In genomic region chr15:27884347-27885250, GRCm38 (mm10) we compare ENCODE assay signal across 8 mouse cellular contexts.
A peak's percentile ranks its signal among the peaks of the same experiment; 100 is the strongest.
DNase-seq lines count a peak whose midpoint lies in the region; ATAC-seq and TF ChIP-seq lines count a peak whose summit lies in the region.

No protein-coding gene starts in this region.

- WGBS in liver, embryonic 14.5 days (ENCODE audit: insufficient replicate concordance): 61% methylated on average over 17 of the region's 17 CpGs
- 77% methylated on average over 17 of the region's 17 CpGs for WGBS in neural tube, embryonic 12.5 days
- WGBS in stomach, postnatal 0 days: 63% methylated on average over 17 of the region's 17 CpGs

- H3K4me1 ChIP-seq in liver, embryonic 14.5 days (replicated peaks; ENCODE audit: control insufficient read depth in 2 of 2, insufficient read depth in 2 of 2, low read length in 1 of 2): peaks cover 0 to 2% of the 10 kb centered on the region in 2 experiments; a peak in 2 of 4 replicates
- no peaks in the 10 kb centered on the region for H3K4me1 ChIP-seq in neural tube, embryonic 12.5 days
- H3K4me1 ChIP-seq in stomach, postnatal 0 days (replicated peaks; ENCODE audit: control insufficient read depth, insufficient read depth): no peaks in the 10 kb centered on the region

- H3K27me3 ChIP-seq in liver, embryonic 14.5 days (ENCODE audit: control insufficient read depth, insufficient read depth, low read length): no peaks in the 10 kb centered on the region
- H3K27me3 ChIP-seq in neural tube, embryonic 12.5 days (replicated peaks): no peaks in the 10 kb centered on the region
- H3K27me3 ChIP-seq in stomach, postnatal 0 days (ENCODE audit: control insufficient read depth, insufficient read depth, low read length): no peaks in the 10 kb centered on the region

- TF ChIP-seq CTCF in liver, embryonic 14.5 days (IDR thresholded peaks at IDR 0.05; ENCODE audit: low read depth): peak; percentile 90
- TF ChIP-seq CTCF in stomach, postnatal 0 days (IDR thresholded peaks at IDR 0.05; ENCODE audit: low read depth): peak; percentile 94

- H3K9me3 ChIP-seq in liver, embryonic 14.5 days (ENCODE audit: control insufficient read depth, low read length): no peaks in the 10 kb centered on the region
- no peaks in the 10 kb centered on the region for H3K9me3 ChIP-seq in neural tube, embryonic 12.5 days
- H3K9me3 ChIP-seq in stomach, postnatal 0 days (ENCODE audit: control insufficient read depth, low read length): no peaks in the 10 kb centered on the region

- H3K4me3 ChIP-seq in liver, embryonic 14.5 days (ENCODE audit: insufficient read depth in 1 of 2, low read depth in 2 of 2, low read length in 2 of 2): no peak overlapping the region
- H3K4me3 ChIP-seq in neural tube, embryonic 12.5 days: no peak overlapping the region
- no peak overlapping the region for H3K4me3 ChIP-seq in stomach, postnatal 0 days (ENCODE audit: low read depth, low read length)

- intact Hi-C loops in heart, postnatal 10 days (cut with DNase I): no loop called here

- peak; percentile 81 for ATAC-seq in erythroid progenitor cell, adult 5-6 weeks (replicated peaks; ENCODE audit: low FRiP score, poor library complexity, severe bottlenecking)
- ATAC-seq in liver, embryonic 14.5 days (ENCODE audit: insufficient read depth): peak; percentile 62; the same call in 1 of the 2 replicates
- peak; percentile 79 for ATAC-seq in neural tube, embryonic 12.5 days (ENCODE audit: low FRiP score, low read depth)
- ATAC-seq in stomach, postnatal 0 days (ENCODE audit: low FRiP score, low TSS enrichment): peak; percentile 68; the same call in 1 of the 2 replicates

- DNase-seq in CD8-positive naive resting alpha-beta T cell, adult 2 months (ENCODE audit: low read depth in 2 of 2, low spot score in 2 of 2): peak; percentile 63 to 75
- peak; percentile 43 for DNase-seq in brain, embryonic 18.5 days (ENCODE audit: low read depth, low spot score)
- DNase-seq in heart, postnatal 10 days: peak; percentile 88 to 91
- peak; percentile 79 to 92 for DNase-seq in kidney, postnatal 25 days
- DNase-seq in liver, embryonic 14.5 days (ENCODE audit: low read depth in 3 of 3, low spot score in 3 of 3): peak; percentile 47 to 51 (median 51)
- DNase-seq in stomach, postnatal 0 days (ENCODE audit: low spot score): peak; percentile 82

- no peak for TF ChIP-seq EP300 in liver, embryonic 14.5 days (IDR thresholded peaks at IDR 0.05; ENCODE audit: low read depth)
- TF ChIP-seq EP300 in stomach, postnatal 0 days (optimal IDR thresholded peaks at IDR 0.05): no peak

- H3K4me2 ChIP-seq in liver, embryonic 14.5 days (ENCODE audit: low read depth): no peak overlapping the region
- H3K4me2 ChIP-seq in neural tube, embryonic 12.5 days (replicated peaks): no peak overlapping the region
- no peak overlapping the region for H3K4me2 ChIP-seq in stomach, postnatal 0 days (replicated peaks; ENCODE audit: low read depth)

- no peaks in the 10 kb centered on the region for H3K36me3 ChIP-seq in liver, embryonic 14.5 days (replicated peaks; ENCODE audit: control insufficient read depth, insufficient read depth, low read depth)
- H3K36me3 ChIP-seq in neural tube, embryonic 12.5 days: peaks cover 60% of the 10 kb centered on the region
- peaks cover 5% of the 10 kb centered on the region; the same call in 1 of the 2 replicates for H3K36me3 ChIP-seq in stomach, postnatal 0 days (ENCODE audit: control insufficient read depth, insufficient read depth, low read length)

- H3K9ac ChIP-seq in liver, embryonic 14.5 days (replicated peaks): no peak overlapping the region
- no peak overlapping the region for H3K9ac ChIP-seq in neural tube, embryonic 12.5 days
- no peak overlapping the region for H3K9ac ChIP-seq in stomach, postnatal 0 days (ENCODE audit: low read length)

- H3K27ac ChIP-seq in liver, embryonic 14.5 days: no peak overlapping the region
- H3K27ac ChIP-seq in neural tube, embryonic 12.5 days: no peak overlapping the region
- H3K27ac ChIP-seq in stomach, postnatal 0 days (replicated peaks): no peak overlapping the region
